Mouse (Mus musculus) limb, embryonic 14.5 days (tissue): ENCODE measurements around the gene Pim1. TPM values are rescaled to one million over a fixed set of nuclear protein-coding genes. Genes with fewer than 3 reads are reported as not detected.

Experiments
- ATAC-seq: fragments of 200-750 bp; cut with Nextera tagmentation; 2 replicates; pipeline ENCODE4 v1.8.0; 2017; ENCODE audit warnings: low read depth, moderate number of reproducible peaks, moderate TSS enrichment; ENCODE audit not compliant: low FRiP score
- DNase-seq: peaks from one replicate; pipeline ENCODE4 v3.0.0-alpha.2; 2015; ENCODE audit warnings: low spot score
- H3K27ac ChIP-seq: fragments of 300-500 bp; sonication (generic); replicated peaks from 2 replicates; pipeline ENCODE4 v1.5.1; 2014; ENCODE audit warnings: low read depth, mild to moderate bottlenecking, low read length, moderate library complexity, mixed read lengths
- H3K27me3 ChIP-seq: fragments of 300-500 bp; sonication (generic); 2 replicates; pipeline ENCODE4 v1.6.1; 2014; ENCODE audit warnings: low read length, mixed read lengths; ENCODE audit not compliant: control insufficient read depth, insufficient read depth
- H3K36me3 ChIP-seq: fragments of 300-500 bp; sonication (generic); 2 replicates; pipeline ENCODE4 v1.6.1; 2014; ENCODE audit warnings: mild to moderate bottlenecking, low read length, moderate library complexity, mixed read lengths; ENCODE audit not compliant: control insufficient read depth, insufficient read depth
- H3K4me1 ChIP-seq: fragments of 300-500 bp; sonication (generic); 2 replicates; pipeline ENCODE4 v1.6.1; 2014; ENCODE audit warnings: antibody characterized with exemption, low read length, mixed read lengths; ENCODE audit not compliant: control insufficient read depth, insufficient read depth
- H3K4me2 ChIP-seq: fragments of 300-500 bp; sonication (generic); replicated peaks from 2 replicates; pipeline ENCODE4 v1.6.1; 2014; ENCODE audit warnings: low read depth, mild to moderate bottlenecking, low read length, moderate library complexity; ENCODE audit not compliant: severe bottlenecking
- H3K4me3 ChIP-seq: fragments of 300-500 bp; sonication (generic); replicated peaks from 2 replicates; pipeline ENCODE4 v1.5.1; 2014; ENCODE audit warnings: low read length
- H3K9ac ChIP-seq: fragments of 300-500 bp; sonication (generic); 2 replicates; pipeline ENCODE4 v1.6.1; 2014; ENCODE audit warnings: mild to moderate bottlenecking, low read depth, low read length, moderate library complexity; ENCODE audit not compliant: severe bottlenecking
- H3K9me3 ChIP-seq: fragments of 300-500 bp; sonication (generic); 2 replicates; pipeline ENCODE4 v1.6.1; 2016; ENCODE audit warnings: low read length; ENCODE audit not compliant: control insufficient read depth
- POLR2A ChIP-seq: fragments of 200-500 bp; IDR thresholded peaks from 2 replicates; pipeline ENCODE4 v1.8.0; 2012; ENCODE audit warnings: inconsistent platforms, mild to moderate bottlenecking, moderate library complexity, borderline replicate concordance; ENCODE audit not compliant: insufficient read depth, insufficient read length; ENCODE audit errors: extremely low read depth
- WGBS: fragments of 180-500 bp; shearing (Covaris S2); extraction: QIAGEN DNeasy Blood & Tissue Kit; methylation state at CpG from one replicate; pipeline ENCODE4 v1.1.7; 2014; 5-methylcytosine and 5-hydroxymethylcytosine counted together
- polyA plus RNA-seq, 2 experiments: library from polyadenylated mRNA; depleted of rRNA in 1 of 2; stranded (reverse) in 1 of 2; unstranded in 1 of 2; fragments of >200 nt; fragmentation: Nextera tagmentation in 1 of 2; extraction: Ambion mirVana in 1 of 2; gene quantifications; 2 replicates each; pipeline versions ENCODE4 v1.2.1 to v1.2.3; 2012 to 2014

The Pim1 gene
- polyA plus RNA-seq, 2 experiments = 15.7 to 18.4 TPM

- no peak for DNase-seq
- Histone ChIP-seq H3K27ac (no peak overlapping the region; the same call in 1 of the 2 replicates), H3K27me3 (no peaks in the 10 kb centered on the region), H3K4me2 (peak overlapping the region; percentile 47), H3K4me1 (peaks cover 42% of the 10 kb centered on the region), H3K9ac (no peak overlapping the region), H3K36me3 (no peaks in the 10 kb centered on the region), H3K4me3 (no peak overlapping the region), H3K9me3 (no peaks in the 10 kb centered on the region)
- no peak for ATAC-seq
- no peak for TF ChIP-seq POLR2A
- 24% methylated on average over 11 of the region's 11 CpGs for WGBS
Measured at GRCm38 (mm10) chr17:29467030-29467429, 23.5 kb upstream of the Pim1 start.

GRCm38 (mm10) chr17:29473466-29473865 is 17.1 kb upstream of the Pim1 start:
- H3K36me3 ChIP-seq = no peaks in the 10 kb centered on the region
- H3K4me1 ChIP-seq = peaks cover 10% of the 10 kb centered on the region; the same call in 1 of the 2 replicates
- no peak overlapping the region for H3K4me3 ChIP-seq
- DNase-seq (no peak), ATAC-seq (no peak)
- no peaks in the 10 kb centered on the region for H3K9me3 ChIP-seq
- 96% methylated on average over 10 of the region's 10 CpGs for WGBS
- H3K4me2 ChIP-seq = no peak overlapping the region
- no peak overlapping the region for H3K9ac ChIP-seq
- no peaks in the 10 kb centered on the region for H3K27me3 ChIP-seq
- no peak overlapping the region for H3K27ac ChIP-seq
- TF ChIP-seq POLR2A = no peak

GRCm38 (mm10) chr17:29474036-29474435 is 16.5 kb upstream of the Pim1 start:
- no peaks in the 10 kb centered on the region for H3K27me3 ChIP-seq
- no peak overlapping the region for H3K4me3 ChIP-seq
- no peaks in the 10 kb centered on the region for H3K9me3 ChIP-seq
- WGBS = 76% methylated on average over 2 of the region's 2 CpGs
- no peak for TF ChIP-seq POLR2A
- DNase-seq = peak; percentile 20
- ATAC-seq = no peak
- H3K9ac ChIP-seq = no peak overlapping the region
- no peak overlapping the region for H3K4me2 ChIP-seq
- no peak overlapping the region for H3K27ac ChIP-seq
- H3K36me3 ChIP-seq = no peaks in the 10 kb centered on the region
- peaks cover 10% of the 10 kb centered on the region; the same call in 1 of the 2 replicates for H3K4me1 ChIP-seq

GRCm38 (mm10) chr17:29475142-29475541 is 15.4 kb upstream of the Pim1 start:
- no peak for TF ChIP-seq POLR2A
- ATAC-seq = no peak

GRCm38 (mm10) chr17:29476461-29476860 is 14.1 kb upstream of the Pim1 start:
- H3K4me3 ChIP-seq = no peak overlapping the region
- no peak for TF ChIP-seq POLR2A
- no peak overlapping the region for H3K4me2 ChIP-seq
- no peak overlapping the region for H3K27ac ChIP-seq
- H3K9ac ChIP-seq = no peak overlapping the region
- H3K9me3 ChIP-seq = no peaks in the 10 kb centered on the region
- no peaks in the 10 kb centered on the region for H3K36me3 ChIP-seq
- H3K27me3 ChIP-seq = no peaks in the 10 kb centered on the region
- WGBS = 85% methylated on average over 4 of the region's 4 CpGs
- DNase-seq = no peak
- ATAC-seq = no peak
- H3K4me1 ChIP-seq = no peaks in the 10 kb centered on the region

More at GRCm38 (mm10) chr17:29475142-29475541, 15.4 kb upstream of the Pim1 start:
- DNase-seq = no peak
- Histone ChIP-seq H3K27ac (no peak overlapping the region), H3K4me3 (no peak overlapping the region), H3K9me3 (no peaks in the 10 kb centered on the region), H3K27me3 (no peaks in the 10 kb centered on the region), H3K36me3 (no peaks in the 10 kb centered on the region), H3K4me2 (no peak overlapping the region), H3K4me1 (peaks cover 5% of the 10 kb centered on the region; the same call in 1 of the 2 replicates), H3K9ac (no peak overlapping the region)
- 89% methylated on average over 3 of the region's 3 CpGs for WGBS

- 82% methylated on average over 10 of the region's 10 CpGs for WGBS
- Histone ChIP-seq H3K4me3 (no peak overlapping the region), H3K27ac (no peak overlapping the region), H3K4me2 (no peak overlapping the region), H3K4me1 (no peaks in the 10 kb centered on the region), H3K9me3 (no peaks in the 10 kb centered on the region), H3K9ac (no peak overlapping the region), H3K36me3 (no peaks in the 10 kb centered on the region), H3K27me3 (no peaks in the 10 kb centered on the region)
- no peak for TF ChIP-seq POLR2A
- DNase-seq (no peak), ATAC-seq (no peak)
Measured at GRCm38 (mm10) chr17:29477357-29477756, 13.2 kb upstream of the Pim1 start.
